Mouse (Mus musculus): ENCODE results near the gene Lpar2. TPM values are rescaled to one million over a fixed set of nuclear protein-coding genes. Genes with fewer than 3 reads are reported as not detected.

Gene Lpar2
- polyA plus RNA-seq, 3 experiments from 2014 or later: 0.18 to 0.77 (median 0.51) TPM

- no peak for ATAC-seq
Observed at GRCm38 (mm10) chr8:69870003-69870765, 48.0 kb downstream of the Lpar2 start.

- ATAC-seq: no peak
Observed at GRCm38 (mm10) chr8:69870907-69871306, 48.7 kb downstream of the Lpar2 start.

GRCm38 (mm10) chr8:69874155-69874554 lies 51.9 kb downstream of the Lpar2 start:
- ATAC-seq: no peak

GRCm38 (mm10) chr8:69874654-69875053 lies 52.4 kb downstream of the Lpar2 start:
- no peak for ATAC-seq

- ATAC-seq: no peak
Observed at GRCm38 (mm10) chr8:69876097-69876496, 53.9 kb downstream of the Lpar2 start.

GRCm38 (mm10) chr8:69876967-69877366 lies 54.7 kb downstream of the Lpar2 start:
- no peak for ATAC-seq

- no peak for ATAC-seq
Observed at GRCm38 (mm10) chr8:69877396-69877795, 55.2 kb downstream of the Lpar2 start.

GRCm38 (mm10) chr8:69877992-69878391 lies 55.8 kb downstream of the Lpar2 start:
- ATAC-seq: no peak

- ATAC-seq: no peak
Observed at GRCm38 (mm10) chr8:69879678-69880077, 57.4 kb downstream of the Lpar2 start.

Other genes starting within 250 kb of the Lpar2 start
- gene Zfp868, start 196.9 kb upstream of the Lpar2 start, polyA plus RNA-seq (2017; shearing (Covaris generic)): 10 to 100 TPM; 32.3 to 43.1 (median 39.1) TPM
- gene Zfp964, start 167.9 kb upstream of the Lpar2 start, polyA plus RNA-seq (2017; shearing (Covaris generic)): under 1 TPM; 0.23 to 0.52 (median 0.25) TPM
- gene Zfp869, start 111.7 kb upstream of the Lpar2 start, polyA plus RNA-seq (2017; shearing (Covaris generic)): 10 to 100 TPM; 36.0 to 57.8 (median 52.2) TPM
- gene Zfp963, start 72.5 kb upstream of the Lpar2 start, polyA plus RNA-seq (2017; shearing (Covaris generic)): 1 to 10 TPM; 3.8 to 8.4 (median 7.1) TPM
- gene Gm20422, start 47.5 kb upstream of the Lpar2 start, polyA plus RNA-seq (2017; shearing (Covaris generic)): 1 to 10 TPM in 2 of 3 experiments, under 1 TPM in 1; 0.96 to 2.6 (median 1.4) TPM
- 10 to 100 TPM; 19.0 to 20.5 (median 20.0) TPM for gene Atp13a1, start 31.3 kb upstream of the Lpar2 start, polyA plus RNA-seq (2017; shearing (Covaris generic))
- 10 to 100 TPM; 14.0 to 22.5 (median 16.0) TPM for gene Zfp866, start 31.3 kb upstream of the Lpar2 start, polyA plus RNA-seq (2017; shearing (Covaris generic))
- gene Gmip, start 13.8 kb upstream of the Lpar2 start, polyA plus RNA-seq (2017; shearing (Covaris generic)): 100 to 1,000 TPM in 1 of 3 experiments, 10 to 100 TPM in 2; 53.2 to 105 (median 79.3) TPM
- 10 to 100 TPM in 2 of 3 experiments, 1 to 10 TPM in 1; 7.5 to 20.8 (median 18.4) TPM for gene Pbx4, start 10.1 kb downstream of the Lpar2 start, polyA plus RNA-seq (2017; shearing (Covaris generic))
- not detected for gene Cilp2, start 65.3 kb downstream of the Lpar2 start, polyA plus RNA-seq (2017; shearing (Covaris generic))
- gene Tssk6, start 79.8 kb downstream of the Lpar2 start, polyA plus RNA-seq (2017; shearing (Covaris generic)): 1 to 10 TPM in 1 of 3 experiments, under 1 TPM in 1, not detected in 1; 0.35 to 1.2 TPM
- 100 to 1,000 TPM; 194 to 284 (median 245) TPM for gene Ndufa13, start 80.1 kb downstream of the Lpar2 start, polyA plus RNA-seq (2017; shearing (Covaris generic))
- 1 to 10 TPM in 1 of 3 experiments, under 1 TPM in 1, not detected in 1; 0.56 to 1.1 TPM for gene Yjefn3, start 80.3 kb downstream of the Lpar2 start, polyA plus RNA-seq (2017; shearing (Covaris generic))
- 10 to 100 TPM; 20.1 to 29.0 (median 23.2) TPM for gene Gatad2a, start 174.0 kb downstream of the Lpar2 start, polyA plus RNA-seq (2017; shearing (Covaris generic))
- 10 to 100 TPM; 35.3 to 56.2 (median 45.5) TPM for gene Mau2, start 220.3 kb downstream of the Lpar2 start, polyA plus RNA-seq (2017; shearing (Covaris generic))
- gene Sugp1, start 220.4 kb downstream of the Lpar2 start, polyA plus RNA-seq (2017; shearing (Covaris generic)): 10 to 100 TPM; 38.0 to 52.9 (median 52.6) TPM

Data from inflammation-experienced regulatory T-cells, adult 6 months (primary cell).